8 mouse cellular contexts compared by ENCODE assay signal in genomic region chr15:83034275-83034977, GRCm38 (mm10). TPM values are rescaled to one million over a fixed set of nuclear protein-coding genes. Genes with fewer than 3 reads are reported as not detected.
DNase-seq lines count a peak whose midpoint lies in the region; ATAC-seq and TF ChIP-seq lines count a peak whose summit lies in the region.

No protein-coding gene starts in this region.

- no peaks in the 10 kb centered on the region for H3K9me3 ChIP-seq in forebrain, embryonic 11.5 days (ENCODE audit: control insufficient read depth, low read length)
- H3K9me3 ChIP-seq in midbrain, embryonic 15.5 days: no peaks in the 10 kb centered on the region

- H3K36me3 ChIP-seq in forebrain, embryonic 11.5 days (ENCODE audit: control insufficient read depth, insufficient read depth, low read length): no peaks in the 10 kb centered on the region
- no peaks in the 10 kb centered on the region for H3K36me3 ChIP-seq in midbrain, embryonic 15.5 days (replicated peaks)
- H3K36me3 ChIP-seq in thymus, adult 2 months (ENCODE audit: control insufficient read depth, insufficient read depth, low read length): no peaks in the 10 kb centered on the region

- WGBS in bone marrow, adult 2 months: 50% methylated on average over 17 of the region's 17 CpGs
- 6% methylated on average over 17 of the region's 17 CpGs for WGBS in forebrain, embryonic 11.5 days
- 5% methylated on average over 17 of the region's 17 CpGs for WGBS in midbrain, embryonic 15.5 days
- WGBS in thymus, adult 2 months: 77% methylated on average over 17 of the region's 17 CpGs

- H3K4me2 ChIP-seq in forebrain, embryonic 11.5 days (ENCODE audit: low read depth, low read length, severe bottlenecking): peak overlapping the region; percentile 16; the same call in 1 of the 2 replicates
- peak overlapping the region; percentile 33 for H3K4me2 ChIP-seq in midbrain, embryonic 15.5 days

- H3K4me3 ChIP-seq in bone marrow, adult 2 months (replicated peaks; ENCODE audit: control insufficient read depth, low read depth, low read length): peak overlapping the region; percentile 96
- H3K4me3 ChIP-seq in forebrain, embryonic 11.5 days (ENCODE audit: low read depth, low read length): no peak overlapping the region
- H3K4me3 ChIP-seq in midbrain, embryonic 15.5 days: no peak overlapping the region
- no peak overlapping the region for H3K4me3 ChIP-seq in thymus, adult 2 months (ENCODE audit: control insufficient read depth, insufficient read depth, low read length)

- ATAC-seq in cerebellum, adult (ENCODE audit: insufficient number of reproducible peaks, low FRiP score, low TSS enrichment): peak; percentile 59
- peak; percentile 31; the same call in 1 of the 2 replicates for ATAC-seq in forebrain, embryonic 11.5 days (replicated peaks; ENCODE audit: low FRiP score)
- ATAC-seq in midbrain, embryonic 15.5 days (replicated peaks): peak; percentile 64

- TF ChIP-seq CTCF in bone marrow, adult 2 months (IDR thresholded peaks at IDR 0.05; ENCODE audit: control insufficient read depth, insufficient read depth, low read length): no peak
- TF ChIP-seq CTCF in thymus, adult 2 months (IDR thresholded peaks at IDR 0.05; ENCODE audit: borderline replicate concordance, control insufficient read depth, extremely low read depth, insufficient read depth, low read length, poor library complexity): no peak

- H3K4me1 ChIP-seq in bone marrow, adult 2 months (ENCODE audit: control insufficient read depth, insufficient read depth, low read length): peaks cover 9% of the 10 kb centered on the region
- H3K4me1 ChIP-seq in forebrain, embryonic 11.5 days (replicated peaks; ENCODE audit: control insufficient read depth, insufficient read depth, low read length): peaks cover 24% of the 10 kb centered on the region
- H3K4me1 ChIP-seq in midbrain, embryonic 15.5 days: peaks cover 58% of the 10 kb centered on the region
- H3K4me1 ChIP-seq in thymus, adult 2 months (replicated peaks; ENCODE audit: control insufficient read depth, insufficient read depth, low read length): peaks cover 73% of the 10 kb centered on the region

- no peak for TF ChIP-seq POLR2A in bone marrow, adult 2 months (IDR thresholded peaks at IDR 0.05; ENCODE audit: borderline replicate concordance, control insufficient read depth, low read depth, low read length)
- no peak for TF ChIP-seq POLR2A in thymus, adult 2 months (IDR thresholded peaks at IDR 0.05; ENCODE audit: control insufficient read depth, extremely low read depth, insufficient read depth, low read length, poor library complexity)

- no peak for DNase-seq in cerebellum, postnatal 4 days (ENCODE audit: low spot score in 2 of 2)
- peak; percentile 69 for DNase-seq in forebrain, embryonic 11.5 days (ENCODE audit: low spot score)
- DNase-seq in layer of hippocampus, postnatal 10 days (ENCODE audit: low spot score in 2 of 2): peak; percentile 47 to 61
- no peak for DNase-seq in thymus, adult 2 months
- DNase-seq in urinary bladder, postnatal 36 days (ENCODE audit: low spot score in 2 of 2): no peak

- peaks cover 11% of the 10 kb centered on the region for H3K27me3 ChIP-seq in forebrain, embryonic 11.5 days (ENCODE audit: control insufficient read depth, insufficient read depth, low read length)
- peaks cover 11% of the 10 kb centered on the region for H3K27me3 ChIP-seq in midbrain, embryonic 15.5 days (replicated peaks)
- no peaks in the 10 kb centered on the region for H3K27me3 ChIP-seq in thymus, adult 2 months (ENCODE audit: control insufficient read depth, insufficient read depth, low read length)

- H3K9ac ChIP-seq in forebrain, embryonic 11.5 days (ENCODE audit: low read length): 0 out of 2 replicates have a peak overlapping the region, but pooled peaks have one; percentile 5
- H3K9ac ChIP-seq in midbrain, embryonic 15.5 days: no peak overlapping the region

- peak overlapping the region; percentile 66; the same call in 1 of the 2 replicates for H3K27ac ChIP-seq in bone marrow, adult 2 months (ENCODE audit: control insufficient read depth, insufficient read depth, low read depth, low read length, poor library complexity)
- H3K27ac ChIP-seq in forebrain, embryonic 11.5 days (ENCODE audit: low read depth, low read length): no peak overlapping the region
- H3K27ac ChIP-seq in midbrain, embryonic 15.5 days: peak overlapping the region; percentile 65
- no peak overlapping the region for H3K27ac ChIP-seq in thymus, adult 2 months (ENCODE audit: control insufficient read depth, insufficient read depth, low read length)

RNA-seq across cellular contexts. Expression of gene Nfam1, which starts 1.3 kb away (rescaled TPM):
- 26.4 and 69.6 TPM in 2 replicates for polyA plus RNA-seq in bone marrow, adult 2 months (2011; ENCODE audit: insufficient read depth, insufficient read length, low replicate concordance, missing spikeins)
- 1.7 and 2.9 TPM in 2 replicates for polyA plus RNA-seq in forebrain, embryonic 11.5 days (2014; fragmentation: Nextera tagmentation; extraction: Ambion mirVana)
- total RNA-seq in layer of hippocampus, postnatal 10 days (2021): 1 to 10 TPM; 1.6 to 2.4 TPM
- polyA plus RNA-seq in midbrain, embryonic 15.5 days (2015; fragmentation: Nextera tagmentation; extraction: Ambion mirVana): 2.9 TPM in 2 replicates
- polyA plus RNA-seq in thymus, adult 2 months (2012; rRNA removed): 8.1 and 9.8 TPM in 2 replicates

RNA-seq across cellular contexts. Expression of gene Tcf20, which starts 46.8 kb away (rescaled TPM):
- 13.8 and 26.4 TPM in 2 replicates for polyA plus RNA-seq in bone marrow, adult 2 months (2011; ENCODE audit: insufficient read depth, insufficient read length, low replicate concordance, missing spikeins)
- 12.1 and 12.6 TPM in 2 replicates for polyA plus RNA-seq in forebrain, embryonic 11.5 days (2014; fragmentation: Nextera tagmentation; extraction: Ambion mirVana)
- 100 to 1,000 TPM; 139 to 153 TPM for total RNA-seq in layer of hippocampus, postnatal 10 days (2021)
- 15.1 and 15.9 TPM in 2 replicates for polyA plus RNA-seq in midbrain, embryonic 15.5 days (2015; fragmentation: Nextera tagmentation; extraction: Ambion mirVana)
- 48.7 and 69.3 TPM in 2 replicates for polyA plus RNA-seq in thymus, adult 2 months (2012; rRNA removed)

RNA-seq across cellular contexts. Expression of gene Serhl, which starts 54.9 kb away (rescaled TPM):
- 22.8 and 31.5 TPM in 2 replicates for polyA plus RNA-seq in bone marrow, adult 2 months (2011; ENCODE audit: insufficient read depth, insufficient read length, low replicate concordance, missing spikeins)
- polyA plus RNA-seq in forebrain, embryonic 11.5 days (2014; fragmentation: Nextera tagmentation; extraction: Ambion mirVana): 46.0 and 47.3 TPM in 2 replicates
- total RNA-seq in layer of hippocampus, postnatal 10 days (2021): 10 to 100 TPM; 11.6 to 12.0 TPM
- 24.9 and 27.8 TPM in 2 replicates for polyA plus RNA-seq in midbrain, embryonic 15.5 days (2015; fragmentation: Nextera tagmentation; extraction: Ambion mirVana)
- polyA plus RNA-seq in thymus, adult 2 months (2012; rRNA removed): 64.9 and 82.9 TPM in 2 replicates

Comparison
In these comparisons a context has a peak if more than half of its experiments do, and no peak if none do; other contexts are left out.
1. DNase-seq: peak in forebrain, embryonic 11.5 days (single experiment) and layer of hippocampus, postnatal 10 days (2 of 2); none in cerebellum, postnatal 4 days (0 of 2), thymus, adult 2 months (single experiment) and urinary bladder, postnatal 36 days (0 of 2).
2. H3K27ac ChIP-seq: peak in bone marrow, adult 2 months (single experiment) and midbrain, embryonic 15.5 days (single experiment); none in forebrain, embryonic 11.5 days (single experiment) and thymus, adult 2 months (single experiment).
3. Peak in every context shown above with its lines, with median percentiles within 50 percentile points of each other: ATAC-seq.